Mouse (Mus musculus) kidney, postnatal 0 days (tissue): ENCODE data around the gene Rcan2. TPM values are rescaled to one million over a fixed set of nuclear protein-coding genes. Genes with fewer than 3 reads are reported as not detected.

Experiments used
- ATAC-seq: fragments of 200-750 bp; cut with Nextera tagmentation; replicated peaks from 2 replicates; pipeline ENCODE4 v1.8.0; 2017; ENCODE audit warnings: low read depth, moderate number of reproducible peaks, moderate TSS enrichment, moderate library complexity; ENCODE audit not compliant: low FRiP score
- DNase-seq: peaks from one replicate; pipeline ENCODE4 v3.0.0-alpha.2; 2016; ENCODE audit warnings: low spot score
- H3K27ac ChIP-seq: fragments of 300-500 bp; sonication (generic); 2 replicates; pipeline ENCODE4 v1.5.1; 2014; ENCODE audit warnings: mild to moderate bottlenecking
- H3K27me3 ChIP-seq: fragments of 300-500 bp; sonication (generic); 2 replicates; pipeline ENCODE4 v1.6.1; 2014; ENCODE audit warnings: low read length, mixed read lengths; ENCODE audit not compliant: insufficient read depth
- H3K36me3 ChIP-seq: fragments of 300-500 bp; sonication (generic); 2 replicates; pipeline ENCODE4 v1.6.1; 2014; ENCODE audit warnings: low read length, mixed read lengths; ENCODE audit not compliant: insufficient read depth
- H3K4me1 ChIP-seq: fragments of 300-500 bp; sonication (generic); replicated peaks from 2 replicates; pipeline ENCODE4 v1.6.1; 2014; ENCODE audit warnings: antibody characterized with exemption, low read length, mixed read lengths; ENCODE audit not compliant: insufficient read depth
- H3K4me2 ChIP-seq: fragments of 300-500 bp; sonication (generic); 2 replicates; pipeline ENCODE4 v1.6.1; 2014; ENCODE audit warnings: mild to moderate bottlenecking, low read length, moderate library complexity, mixed read lengths
- H3K4me3 ChIP-seq: fragments of 300-500 bp; sonication (generic); replicated peaks from 2 replicates; pipeline ENCODE4 v1.5.1; 2014; ENCODE audit warnings: low read depth, low read length
- H3K9ac ChIP-seq: fragments of 300-500 bp; sonication (generic); 2 replicates; pipeline ENCODE4 v1.6.1; 2014; ENCODE audit warnings: low read depth, low read length
- H3K9me3 ChIP-seq: fragments of 300-500 bp; sonication (generic); replicated peaks from 2 replicates; pipeline ENCODE4 v1.6.1; 2016; ENCODE audit warnings: low read length, inconsistent platforms, mixed read lengths
- CTCF ChIP-seq: IDR thresholded peaks from 2 replicates; pipeline ENCODE4 v1.5.1; 2016; ENCODE audit warnings: antibody characterized with exemption, low read depth, mild to moderate bottlenecking, moderate library complexity
- WGBS: fragments of 180-500 bp; shearing (Covaris S2); extraction: QIAGEN DNeasy Blood & Tissue Kit; methylation state at CpG from one replicate; pipeline ENCODE4 v1.1.7; 2014; 5-methylcytosine and 5-hydroxymethylcytosine counted together
- polyA plus RNA-seq: library from polyadenylated mRNA; unstranded; fragments of >200 nt; fragmentation: Nextera tagmentation; extraction: Ambion mirVana; gene quantifications from 2 replicates; pipeline ENCODE4 v1.2.1, GENCODE M21; 2015

Rcan2 gene
- polyA plus RNA-seq, 1 experiment from 2014 or later, result 6.9 TPM

- 76% methylated on average over 4 of the region's 4 CpGs for WGBS
- Histone ChIP-seq H3K36me3 (no peaks in the 10 kb centered on the region), H3K9me3 (no peaks in the 10 kb centered on the region), H3K4me3 (no peak overlapping the region), H3K4me2 (no peak overlapping the region), H3K9ac (no peak overlapping the region), H3K27ac (no peak overlapping the region), H3K27me3 (no peaks in the 10 kb centered on the region), H3K4me1 (peaks cover 6% of the 10 kb centered on the region; the same call in 1 of the 2 replicates)
- ATAC-seq (no peak), DNase-seq (no peak)
- TF ChIP-seq CTCF, result peak; percentile 48; the same call in 1 of the 2 replicates
Observed at GRCm38 (mm10) chr17:43806841-43807240, 5.7 kb downstream of the Rcan2 start.

DNA sequence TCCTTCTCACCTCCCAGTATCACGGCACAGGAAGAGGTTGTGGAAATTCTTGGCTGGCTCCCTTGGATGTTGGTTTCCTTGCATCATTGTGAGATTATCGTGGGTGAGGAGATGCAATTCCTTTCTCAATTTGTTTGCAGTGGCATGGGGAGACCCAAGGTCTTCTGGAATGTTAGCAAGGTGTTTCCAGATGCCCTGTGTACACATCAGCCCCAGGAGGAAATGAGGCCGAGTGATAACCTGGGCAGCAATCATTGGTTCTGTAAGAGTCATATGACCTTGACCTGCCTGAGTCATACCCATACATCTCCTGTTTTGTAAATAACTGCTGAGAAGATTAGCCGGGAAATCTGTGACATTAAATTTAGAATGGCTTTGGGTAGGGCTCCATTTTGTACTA, 10.3 kb downstream of the Rcan2 start:
- no peak overlapping the region for H3K9ac ChIP-seq
- no peak overlapping the region for H3K4me3 ChIP-seq
- H3K4me2 ChIP-seq, result no peak overlapping the region
- ATAC-seq (no peak), DNase-seq (no peak)
- H3K27ac ChIP-seq, result no peak overlapping the region
- TF ChIP-seq CTCF, result no peak
- no peaks in the 10 kb centered on the region for H3K9me3 ChIP-seq
- H3K36me3 ChIP-seq, result no peaks in the 10 kb centered on the region
- 73% methylated on average over 4 of the region's 4 CpGs for WGBS
- H3K27me3 ChIP-seq, result no peaks in the 10 kb centered on the region
- no peaks in the 10 kb centered on the region for H3K4me1 ChIP-seq

DNA sequence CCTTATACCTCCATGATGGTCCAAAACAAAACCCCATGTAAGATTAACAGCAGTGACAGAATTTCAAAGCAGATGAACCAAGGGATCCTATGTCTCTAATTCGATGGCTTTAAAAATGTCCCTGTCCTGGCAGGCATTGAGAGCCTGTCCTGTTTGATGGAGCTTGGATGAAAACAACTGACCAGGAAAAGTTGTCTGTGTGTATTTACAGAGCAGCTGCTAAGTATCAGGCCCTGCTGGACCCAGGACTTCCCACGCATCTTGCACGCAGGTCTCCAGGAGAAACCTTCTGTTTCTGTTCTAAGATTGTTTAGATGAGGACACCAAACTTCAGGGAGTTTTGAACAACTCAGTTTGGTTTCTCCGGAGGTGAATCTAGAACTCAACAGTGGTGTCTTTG, 14.2 kb downstream of the Rcan2 start:
- no peak for ATAC-seq
- Histone ChIP-seq H3K4me2 (no peak overlapping the region), H3K9me3 (no peaks in the 10 kb centered on the region), H3K36me3 (no peaks in the 10 kb centered on the region), H3K27me3 (no peaks in the 10 kb centered on the region), H3K4me1 (no peaks in the 10 kb centered on the region), H3K27ac (no peak overlapping the region), H3K9ac (no peak overlapping the region), H3K4me3 (no peak overlapping the region)
- no peak for DNase-seq
- no peak for TF ChIP-seq CTCF
- WGBS, result 57% methylated on average over 4 of the region's 4 CpGs

DNA sequence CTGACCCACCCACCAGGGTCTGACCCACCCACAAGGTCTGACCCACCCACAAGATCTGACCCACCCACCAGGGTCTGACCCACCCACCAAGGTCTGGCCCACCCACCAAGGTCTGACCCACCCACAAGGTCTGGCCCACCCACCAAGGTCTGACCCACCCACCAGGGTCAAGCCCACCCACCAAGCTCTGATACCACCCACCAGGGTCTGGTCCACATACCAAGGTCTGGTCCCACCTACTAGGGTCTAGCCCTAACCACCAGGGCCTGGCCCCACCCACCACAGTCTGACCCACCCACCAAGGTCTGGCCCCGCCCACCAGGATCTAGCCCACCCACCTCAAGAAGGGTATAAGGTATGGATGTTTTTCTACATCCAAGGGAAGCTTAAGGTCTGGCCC, 15.3 kb downstream of the Rcan2 start:
- Histone ChIP-seq H3K9ac (no peak overlapping the region), H3K4me1 (no peaks in the 10 kb centered on the region), H3K4me2 (no peak overlapping the region), H3K27me3 (no peaks in the 10 kb centered on the region), H3K36me3 (no peaks in the 10 kb centered on the region), H3K27ac (no peak overlapping the region), H3K4me3 (no peak overlapping the region), H3K9me3 (no peaks in the 10 kb centered on the region)
- DNase-seq (no peak), ATAC-seq (no peak)
- no peak for TF ChIP-seq CTCF
- WGBS, result 74% methylated on average over 1 of the region's 1 CpGs

DNA sequence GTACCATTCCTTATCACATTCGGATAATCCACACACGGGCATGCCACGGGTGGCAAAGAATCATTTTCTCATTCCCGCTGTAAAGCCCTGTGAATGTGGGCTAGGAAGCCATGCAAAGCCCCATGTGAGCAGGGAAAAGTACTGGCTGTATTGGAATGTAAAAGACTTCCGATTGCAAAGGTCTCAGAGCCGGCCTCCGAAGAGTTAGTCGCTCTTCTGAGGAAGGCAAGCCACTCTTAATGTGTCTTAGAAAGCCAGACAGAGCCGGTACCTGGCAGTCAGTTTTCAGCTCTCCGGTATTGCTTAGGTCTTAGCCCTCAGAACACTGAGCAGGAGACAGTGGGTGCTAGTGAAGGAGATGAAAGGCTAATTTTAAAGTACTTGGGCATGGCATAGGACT, 16.0 kb downstream of the Rcan2 start:
- Histone ChIP-seq H3K9me3 (no peaks in the 10 kb centered on the region), H3K27ac (no peak overlapping the region), H3K27me3 (no peaks in the 10 kb centered on the region), H3K4me2 (no peak overlapping the region), H3K9ac (no peak overlapping the region), H3K36me3 (no peaks in the 10 kb centered on the region), H3K4me1 (no peaks in the 10 kb centered on the region), H3K4me3 (no peak overlapping the region)
- no peak for DNase-seq
- 85% methylated on average over 10 of the region's 10 CpGs for WGBS
- no peak for ATAC-seq
- TF ChIP-seq CTCF, result no peak

DNA sequence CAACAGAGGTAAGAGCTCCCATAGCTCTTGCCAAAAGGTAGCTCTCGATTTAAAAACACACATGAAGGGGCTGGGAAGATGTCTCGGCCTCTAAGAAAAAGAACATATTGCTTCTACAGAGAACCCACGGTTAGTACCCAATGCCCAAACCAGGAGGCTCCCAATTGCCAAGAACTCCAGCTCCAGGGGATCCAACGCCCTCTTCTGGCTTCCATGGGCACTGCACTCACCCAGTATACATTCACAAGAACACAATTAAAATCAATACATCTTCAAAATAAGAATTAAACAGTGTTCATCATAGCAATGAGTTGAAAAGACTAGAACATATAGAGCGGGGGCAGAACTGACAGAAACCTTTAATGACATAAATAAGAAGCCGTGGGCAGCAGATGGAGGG, 17.2 kb downstream of the Rcan2 start:
- Histone ChIP-seq H3K4me2 (no peak overlapping the region), H3K9ac (no peak overlapping the region), H3K9me3 (no peaks in the 10 kb centered on the region), H3K4me1 (no peaks in the 10 kb centered on the region), H3K27me3 (no peaks in the 10 kb centered on the region), H3K27ac (no peak overlapping the region), H3K4me3 (no peak overlapping the region), H3K36me3 (no peaks in the 10 kb centered on the region)
- WGBS, result 78% methylated on average over 6 of the region's 6 CpGs
- 0 out of 2 replicates have a peak, but pooled peaks have one; percentile 31 for TF ChIP-seq CTCF
- DNase-seq (no peak), ATAC-seq (no peak)

DNA sequence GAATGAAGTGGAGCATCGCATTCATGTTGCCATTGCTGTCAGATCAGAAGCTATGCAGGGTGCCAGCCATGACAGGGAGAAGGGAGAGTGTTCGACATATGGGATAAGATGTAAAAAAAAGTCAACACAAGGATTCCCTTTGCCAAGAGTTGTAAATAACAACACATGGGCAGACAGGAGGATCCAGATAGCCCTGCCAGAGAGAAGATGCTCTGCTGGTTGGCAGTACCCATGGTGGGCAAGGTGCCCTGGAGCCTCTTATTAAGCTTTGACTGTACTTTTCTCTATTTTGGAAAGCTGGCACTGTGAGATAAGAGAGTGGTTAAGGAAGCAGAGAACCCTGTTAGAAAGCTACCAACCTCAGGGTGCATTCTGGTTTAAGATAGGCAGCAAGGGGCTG, 19.8 kb downstream of the Rcan2 start:
- WGBS, result 90% methylated on average over 2 of the region's 2 CpGs
- no peak overlapping the region for H3K9ac ChIP-seq
- no peaks in the 10 kb centered on the region for H3K36me3 ChIP-seq
- no peak overlapping the region for H3K27ac ChIP-seq
- H3K4me2 ChIP-seq, result no peak overlapping the region
- no peaks in the 10 kb centered on the region for H3K9me3 ChIP-seq
- no peak overlapping the region for H3K4me3 ChIP-seq
- TF ChIP-seq CTCF, result no peak
- DNase-seq (no peak), ATAC-seq (no peak)
- H3K27me3 ChIP-seq, result no peaks in the 10 kb centered on the region
- no peaks in the 10 kb centered on the region for H3K4me1 ChIP-seq
